Mouse (Mus musculus): ENCODE results near the gene Spag9. TPM values are rescaled to one million over a fixed set of nuclear protein-coding genes. Genes with fewer than 3 reads are reported as not detected.

Gene Spag9
- total RNA-seq, 4 experiments from 2014 or later: 142 to 167 (median 160) TPM

DNA sequence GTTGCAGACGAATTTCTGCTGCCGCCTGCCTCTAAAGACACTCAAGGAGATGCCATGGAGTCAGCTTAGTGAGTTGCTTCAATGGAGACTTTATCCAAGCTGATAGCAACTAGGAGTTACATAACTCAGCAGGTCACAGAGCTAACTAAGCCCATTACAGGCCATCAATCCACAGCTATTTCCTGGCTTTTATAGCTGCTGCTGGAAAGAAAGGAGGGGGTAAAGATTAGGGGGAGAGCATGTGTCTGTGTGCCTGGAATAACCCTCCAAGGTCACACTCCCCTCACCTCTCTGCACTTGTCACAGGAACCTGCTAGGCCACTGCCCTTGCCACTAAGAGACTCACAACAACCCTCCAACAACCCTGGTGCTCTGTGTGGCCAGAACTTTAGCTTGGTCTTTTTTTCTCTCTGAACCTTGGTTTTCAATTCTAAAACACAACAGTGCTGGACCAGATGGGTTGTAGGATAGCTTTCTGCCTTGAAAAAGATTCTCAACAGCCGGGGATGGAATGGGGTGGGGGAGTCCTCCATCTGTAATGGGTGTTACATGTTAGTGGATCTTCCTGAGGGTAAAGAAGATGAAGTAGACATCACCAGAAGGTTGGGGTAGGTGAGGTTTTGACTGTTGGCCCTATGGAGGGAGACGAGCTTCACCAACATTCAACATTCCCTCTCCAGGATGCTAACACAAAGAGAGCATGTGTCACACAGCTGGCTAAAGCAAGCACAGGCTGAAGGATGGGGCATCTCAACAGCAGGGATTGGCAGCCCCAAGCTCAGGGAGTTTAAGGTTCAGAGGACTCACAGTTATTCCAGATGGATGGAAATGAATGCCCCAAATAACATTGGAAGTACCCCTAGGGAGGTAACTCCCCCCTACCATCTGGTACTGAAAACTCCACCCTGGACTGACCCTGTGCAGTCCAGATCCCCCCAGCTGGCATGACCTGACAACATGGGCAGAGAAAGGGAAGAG is 134.5 kb downstream of the Spag9 start:
- DNase-seq (ENCODE audit: low spot score in 2 of 2): no peak

DNA sequence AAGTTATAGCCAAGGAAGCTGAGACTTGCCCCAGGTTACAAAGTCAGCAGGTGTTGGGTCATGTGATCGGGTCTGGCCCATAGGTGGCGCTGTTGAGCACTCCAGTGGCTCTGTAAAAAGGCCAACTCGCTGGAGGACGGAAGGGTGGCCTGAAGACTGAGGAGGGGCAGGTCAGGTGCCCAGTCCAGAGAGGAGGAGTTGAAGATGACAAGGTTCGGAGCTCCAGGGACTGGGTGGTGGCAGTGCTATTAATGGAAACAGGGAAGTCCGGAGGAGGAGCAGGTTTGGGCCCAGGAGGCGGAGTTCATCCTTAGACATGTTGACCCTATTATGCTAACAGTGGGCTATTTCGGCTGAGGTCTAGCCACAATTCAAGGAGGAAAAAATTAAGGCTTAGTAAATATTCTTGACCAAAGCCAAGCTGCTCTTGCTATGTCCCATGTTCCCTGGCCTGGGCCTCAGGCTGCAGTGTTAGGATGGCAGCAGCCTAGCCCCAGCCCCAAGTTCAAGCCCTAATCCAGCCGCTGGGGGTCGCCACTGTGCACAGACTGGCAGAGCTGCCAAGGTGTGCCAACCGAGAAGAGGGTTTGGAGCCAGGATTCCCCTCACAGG is 137.6 kb downstream of the Spag9 start:
- peak; percentile 91 to 93 for DNase-seq (ENCODE audit: low spot score in 2 of 2)

DNA sequence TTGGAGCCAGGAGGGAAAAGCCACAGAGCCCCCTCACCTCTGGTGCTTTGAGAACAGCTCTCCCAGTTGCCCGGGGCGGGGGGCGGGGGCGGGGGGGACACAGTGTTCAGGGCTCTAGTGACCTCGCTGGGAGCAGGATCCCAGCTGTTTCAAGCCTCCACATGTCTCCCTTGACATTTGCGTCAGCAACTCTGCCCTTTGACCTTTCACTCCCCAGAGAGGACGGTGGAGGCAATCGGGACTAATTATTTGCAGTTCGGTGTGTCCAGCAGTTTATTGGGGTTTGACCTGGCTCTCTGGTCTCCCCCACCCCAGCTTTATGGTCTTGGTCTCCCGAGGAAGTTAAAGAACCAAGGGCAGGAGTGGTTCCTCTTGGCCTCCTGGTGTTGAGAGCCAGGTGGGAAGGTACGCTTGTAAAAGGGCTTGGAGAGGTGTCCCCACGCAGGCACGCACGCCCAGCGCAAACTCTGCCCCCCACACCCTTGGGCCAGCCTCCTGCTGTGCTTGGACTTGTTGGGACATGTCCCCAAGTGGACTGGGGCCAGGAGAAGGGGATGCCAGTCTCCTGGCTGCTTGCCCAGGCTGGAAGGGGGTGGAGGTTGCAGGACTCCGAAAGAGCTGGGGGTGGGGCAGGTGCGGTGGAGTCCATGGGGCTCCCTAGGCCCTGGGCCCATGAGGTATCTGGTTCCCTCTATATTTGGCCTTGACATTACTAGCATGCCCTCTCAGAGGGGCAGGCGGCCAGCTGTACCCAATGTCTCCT is 138.4 kb downstream of the Spag9 start:
- DNase-seq (ENCODE audit: low spot score in 2 of 2): peak; percentile 96 to 97

DNA sequence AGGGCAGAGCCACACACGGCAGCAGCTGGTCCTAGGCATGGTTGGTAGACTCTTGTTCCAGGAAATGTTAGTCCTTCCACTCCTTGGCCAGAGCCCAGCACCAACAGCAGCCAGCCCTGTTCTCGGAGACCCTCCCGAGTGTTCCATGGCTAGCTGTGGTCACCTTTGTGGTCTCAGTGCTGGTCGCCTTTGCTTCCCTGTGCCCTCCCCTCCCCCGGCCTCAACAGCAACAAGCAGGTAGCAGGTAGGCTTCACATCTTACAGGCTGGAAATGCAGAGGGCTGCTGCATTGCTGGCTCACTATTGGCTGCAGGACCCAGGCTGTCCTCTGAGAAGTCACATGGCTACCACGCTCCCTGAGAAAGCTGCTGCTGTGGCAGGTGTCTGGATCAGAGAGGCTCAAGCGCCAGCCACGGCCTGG is 139.7 kb downstream of the Spag9 start:
- peak; percentile 56 to 74 for DNase-seq (ENCODE audit: low spot score in 2 of 2)

DNA sequence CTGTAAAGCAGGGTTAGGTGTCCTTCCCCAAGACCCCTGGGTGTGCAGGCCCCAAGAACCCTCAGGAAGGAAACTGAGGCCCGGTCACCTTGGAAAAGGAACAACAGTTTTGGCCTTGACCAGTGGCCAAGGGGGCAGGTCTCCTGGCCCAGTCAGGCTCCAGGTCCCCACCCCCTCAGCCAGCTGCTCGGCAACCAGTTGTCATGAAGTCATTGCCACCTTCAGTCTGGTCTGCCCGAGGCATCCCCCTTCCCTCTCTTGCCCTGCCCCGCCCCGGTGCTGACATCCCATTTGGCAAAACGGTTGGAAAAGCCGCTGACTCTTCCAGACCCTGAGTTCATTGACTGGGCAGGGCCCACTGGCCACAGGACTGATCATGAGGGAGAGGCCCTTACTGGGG is 140.8 kb downstream of the Spag9 start:
- DNase-seq (ENCODE audit: low spot score in 2 of 2): peak; percentile 83 to 89

DNA sequence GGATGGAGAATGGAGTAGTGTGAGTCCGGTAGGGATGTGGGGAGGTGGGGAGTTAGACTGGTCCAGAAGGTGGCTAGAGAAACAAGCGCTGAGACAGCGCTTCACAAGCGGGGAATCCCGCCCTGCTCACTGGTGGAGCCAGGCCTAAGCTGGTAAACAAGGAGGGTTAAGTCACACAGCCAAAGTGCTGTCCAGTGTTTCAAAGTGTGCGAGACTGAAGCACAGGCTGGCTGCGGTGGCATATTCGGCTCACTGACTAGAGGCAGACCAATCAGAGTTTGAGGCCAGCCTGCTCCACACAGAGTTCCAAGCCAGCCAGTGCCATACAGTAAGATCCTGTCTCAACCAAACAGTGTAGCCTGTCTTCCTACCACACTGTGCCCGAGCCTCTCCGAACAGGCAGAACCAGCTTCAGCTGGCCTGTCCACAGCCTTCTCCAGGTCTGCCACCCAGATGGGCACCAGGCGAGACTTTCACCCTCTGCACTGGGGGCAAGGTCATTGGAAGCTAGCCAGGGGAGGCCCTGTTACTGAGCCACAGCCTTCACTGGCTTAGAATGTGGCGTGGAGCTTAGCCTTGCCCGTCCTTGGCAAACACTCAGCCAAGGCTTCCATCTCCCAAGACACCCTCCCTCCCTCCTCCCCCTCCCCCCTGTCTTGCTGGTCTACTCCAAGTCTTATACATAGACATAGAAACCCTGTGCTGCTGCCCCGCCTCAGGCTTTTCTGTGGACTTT is 141.6 kb downstream of the Spag9 start:
- peak; percentile 74 to 82 for DNase-seq (ENCODE audit: low spot score in 2 of 2)

DNA sequence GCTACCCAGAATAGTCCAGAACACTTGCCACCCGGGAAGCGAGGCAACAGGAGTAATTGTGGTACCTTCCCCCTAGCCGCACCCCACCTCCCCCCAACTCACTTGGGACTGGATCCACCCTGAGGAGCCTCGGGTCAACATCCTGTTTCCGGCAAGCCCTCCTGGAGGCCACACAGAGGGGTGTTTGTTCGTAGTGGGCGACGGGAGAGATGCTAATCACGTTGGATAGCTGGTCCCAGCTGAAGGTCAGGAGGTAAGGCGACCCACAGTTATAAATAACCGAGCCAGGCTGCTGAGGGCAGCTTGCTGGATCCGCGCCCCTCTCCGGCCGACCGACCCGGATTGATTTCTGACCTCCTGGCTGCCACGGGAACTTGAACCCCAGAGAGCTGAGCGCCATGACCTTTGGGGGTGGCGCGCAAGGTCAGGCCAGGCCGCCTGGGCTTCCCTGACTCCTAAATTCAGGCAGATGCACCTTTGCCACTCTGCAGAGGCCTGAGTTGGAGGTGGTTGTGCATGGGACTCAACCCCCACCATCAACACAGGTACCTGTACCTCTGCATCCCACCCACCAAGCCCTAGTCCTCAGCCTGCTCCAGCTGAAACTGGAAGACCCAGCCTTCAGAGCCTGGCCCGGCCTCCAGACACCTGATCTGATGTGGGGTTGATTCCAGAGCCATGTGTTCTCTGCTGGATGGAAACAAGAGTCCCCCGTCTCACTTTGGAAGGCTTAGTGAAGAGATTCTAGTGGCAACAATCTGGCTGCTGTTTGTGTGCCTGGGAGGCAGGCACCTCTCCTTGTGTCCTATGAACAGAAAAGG is 142.7 kb downstream of the Spag9 start:
- peak; percentile 86 to 92 for DNase-seq (ENCODE audit: low spot score in 2 of 2)

DNA sequence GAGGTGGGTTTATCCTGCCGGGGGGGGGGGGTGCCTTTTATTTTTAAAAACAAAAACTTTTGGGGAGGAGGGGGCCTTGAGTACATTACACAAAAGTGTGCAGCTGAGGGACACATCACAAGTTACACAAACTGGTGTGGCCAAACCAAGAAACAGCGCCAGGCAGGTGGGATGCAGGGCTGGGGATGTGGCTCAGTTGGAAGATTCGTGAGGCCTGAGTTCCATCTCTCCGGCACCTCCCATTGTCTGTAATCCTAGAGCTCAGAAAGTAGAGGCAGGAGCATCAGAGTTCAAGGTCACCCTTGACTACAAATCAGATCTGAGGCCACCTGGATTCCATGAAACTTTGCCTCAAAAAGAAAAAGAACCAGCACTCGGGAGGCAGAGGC is 143.3 kb downstream of the Spag9 start:
- no peak for DNase-seq (ENCODE audit: low spot score in 2 of 2)

DNA sequence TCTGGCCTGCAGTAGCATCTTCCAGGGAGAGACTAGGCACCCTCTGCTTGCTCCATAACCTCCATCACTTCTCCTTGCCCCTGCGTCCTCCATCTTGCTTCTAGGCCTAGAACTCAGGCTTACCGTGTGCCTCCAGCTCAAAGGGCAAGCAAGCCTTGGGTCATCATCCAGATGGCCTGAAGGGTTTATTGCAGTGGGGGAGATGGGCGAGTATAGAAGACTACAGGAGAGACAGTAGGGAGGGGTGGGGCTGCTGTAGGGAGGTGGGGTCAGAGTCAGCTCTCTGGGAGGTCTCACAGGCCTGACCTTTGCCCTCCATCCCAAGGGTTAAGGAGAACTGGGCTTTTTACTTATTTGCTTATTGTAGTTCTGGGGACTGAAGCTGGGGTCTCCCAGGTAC is 144.6 kb downstream of the Spag9 start:
- DNase-seq (ENCODE audit: low spot score in 2 of 2): no peak

DNA sequence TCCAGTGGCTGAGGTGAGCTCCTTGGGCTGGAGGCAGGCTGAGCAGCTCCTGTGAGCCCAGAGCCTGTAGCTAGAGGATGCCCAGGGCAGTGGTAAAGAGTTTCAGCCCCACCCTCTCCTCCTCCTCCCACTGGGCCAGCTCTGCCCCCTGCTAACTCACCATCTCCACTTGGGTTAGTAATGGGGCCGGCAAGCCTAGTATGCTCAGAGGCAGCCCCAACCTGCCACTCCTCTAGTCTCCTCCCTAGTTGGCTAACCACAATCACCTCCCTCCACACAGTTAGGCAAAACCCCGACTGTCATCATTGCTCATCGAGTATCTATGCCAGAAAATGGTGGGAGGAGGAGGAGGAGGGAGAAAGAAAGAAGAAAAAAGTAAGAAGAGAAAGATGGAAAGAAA is 145.7 kb downstream of the Spag9 start:
- DNase-seq (ENCODE audit: low spot score in 2 of 2): no peak

DNA sequence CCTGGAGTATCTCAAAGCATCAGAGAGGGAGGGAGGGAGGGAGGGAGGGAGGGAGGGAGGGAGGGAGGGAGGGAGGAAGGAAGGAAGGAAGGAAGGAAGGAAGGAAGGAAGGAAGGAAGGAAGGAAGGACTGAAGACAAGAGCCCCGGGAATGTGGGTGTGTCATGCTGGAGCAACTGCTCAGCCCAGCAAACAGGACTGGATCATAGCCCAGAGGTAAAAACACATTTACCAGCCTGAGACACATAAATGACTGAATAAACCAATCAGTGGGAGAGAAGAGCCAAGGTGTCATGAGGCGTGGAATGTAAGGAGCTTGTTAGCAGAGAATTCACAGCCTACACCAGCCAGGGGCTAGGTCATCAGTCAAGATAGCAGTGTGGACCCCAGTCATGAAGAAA is 147.4 kb downstream of the Spag9 start:
- DNase-seq (ENCODE audit: low spot score in 2 of 2): no peak

DNA sequence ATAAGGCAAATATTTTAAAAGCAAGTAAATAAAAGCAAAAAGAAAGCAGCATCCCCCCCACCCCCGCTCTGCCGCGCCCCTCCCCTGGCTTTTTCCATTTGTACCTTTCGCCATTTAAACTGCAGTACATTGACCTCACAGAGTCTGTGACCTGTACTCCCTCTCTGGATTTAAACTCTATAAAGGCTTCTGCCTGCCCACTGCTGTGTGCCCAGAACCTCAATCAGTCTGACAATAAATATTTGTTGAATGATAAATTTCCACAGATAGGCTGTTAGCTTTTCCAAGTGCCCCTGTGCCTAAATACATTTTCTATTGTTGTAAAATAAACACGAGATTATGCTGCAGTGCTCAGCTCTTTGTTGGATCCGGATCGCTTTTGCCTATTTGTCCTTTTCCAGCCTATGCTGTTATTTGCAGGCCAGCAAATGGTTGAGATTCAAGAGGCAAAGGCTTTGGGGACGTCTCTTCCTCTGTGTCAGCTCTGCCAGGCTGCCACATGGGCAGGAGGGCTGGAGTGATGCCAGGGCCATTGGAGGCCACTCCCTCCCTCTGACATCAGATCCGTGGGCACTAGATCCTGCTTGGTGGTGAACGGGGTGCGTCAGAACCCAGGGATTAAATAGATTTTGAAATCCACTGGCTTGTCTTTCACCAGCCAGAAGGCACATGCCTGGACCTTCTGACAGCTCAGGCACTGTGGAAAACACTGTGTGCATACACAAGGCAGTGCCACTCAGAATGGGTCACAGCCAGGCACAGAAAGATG is 149.1 kb downstream of the Spag9 start:
- peak; percentile 94 to 95 for DNase-seq (ENCODE audit: low spot score in 2 of 2)

DNA sequence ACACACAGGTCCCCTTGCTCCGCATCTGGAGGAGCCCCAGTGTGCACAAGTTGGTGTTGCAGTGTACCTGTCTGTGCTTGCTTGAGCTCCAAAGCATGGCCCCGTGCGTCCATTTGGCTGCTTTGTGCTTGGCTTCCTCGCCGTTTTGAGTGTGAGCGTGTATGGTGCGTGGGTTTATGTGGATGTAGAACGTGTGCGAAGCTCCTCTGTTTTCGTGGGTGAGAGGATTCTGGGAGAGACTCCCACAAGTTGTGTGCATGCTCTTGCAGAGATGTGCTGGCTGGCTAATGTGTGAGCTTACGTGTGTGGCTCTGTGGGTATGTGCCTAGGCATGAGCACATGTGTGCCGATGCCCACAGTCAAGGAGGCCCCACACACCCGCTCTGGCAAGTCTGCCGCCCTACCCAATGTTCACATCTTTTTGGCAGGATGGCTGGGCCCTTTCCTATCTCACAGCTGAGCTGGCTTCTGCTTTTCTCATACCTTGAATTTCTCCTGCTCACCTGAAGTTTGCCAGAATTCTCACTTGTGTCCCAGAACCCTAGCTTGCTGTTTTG is 150.2 kb downstream of the Spag9 start:
- no peak for DNase-seq (ENCODE audit: low spot score in 2 of 2)

DNA sequence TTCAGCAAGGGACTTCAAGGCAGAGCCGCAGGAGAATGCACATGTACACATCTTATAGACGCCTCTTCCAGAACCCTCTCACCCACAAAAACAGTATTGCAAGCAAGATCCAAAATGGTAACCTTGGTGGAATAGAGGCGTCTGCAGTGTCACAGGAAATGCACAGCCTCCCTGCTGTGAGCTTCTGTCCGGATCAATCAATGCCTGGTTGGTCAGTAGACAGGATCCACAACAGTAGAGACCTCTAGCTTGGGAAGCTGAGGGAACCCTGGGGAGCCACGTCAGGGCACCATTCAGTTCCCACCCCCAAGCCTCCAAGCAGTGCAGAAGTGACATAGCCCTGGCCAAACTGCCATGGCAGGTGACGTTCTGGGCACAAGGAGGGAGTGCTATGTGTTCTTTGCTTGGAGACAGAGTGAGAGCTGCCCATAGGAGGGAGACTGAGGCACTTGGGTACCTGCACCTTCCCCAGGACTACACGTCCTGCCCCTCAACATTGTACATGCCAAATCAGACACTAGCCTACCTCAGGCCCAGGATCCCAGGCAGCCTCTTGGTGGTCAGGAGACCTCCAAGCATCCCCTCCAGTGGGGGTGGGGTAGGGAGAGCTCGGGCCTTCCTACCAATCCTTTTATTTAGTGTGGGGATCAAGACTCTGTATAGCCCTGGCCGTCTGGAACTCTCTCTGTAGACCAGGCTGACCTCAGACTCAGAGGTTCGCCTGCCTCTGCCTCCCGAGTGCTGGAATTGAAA is 151.0 kb downstream of the Spag9 start:
- DNase-seq (ENCODE audit: low spot score in 2 of 2): no peak

DNA sequence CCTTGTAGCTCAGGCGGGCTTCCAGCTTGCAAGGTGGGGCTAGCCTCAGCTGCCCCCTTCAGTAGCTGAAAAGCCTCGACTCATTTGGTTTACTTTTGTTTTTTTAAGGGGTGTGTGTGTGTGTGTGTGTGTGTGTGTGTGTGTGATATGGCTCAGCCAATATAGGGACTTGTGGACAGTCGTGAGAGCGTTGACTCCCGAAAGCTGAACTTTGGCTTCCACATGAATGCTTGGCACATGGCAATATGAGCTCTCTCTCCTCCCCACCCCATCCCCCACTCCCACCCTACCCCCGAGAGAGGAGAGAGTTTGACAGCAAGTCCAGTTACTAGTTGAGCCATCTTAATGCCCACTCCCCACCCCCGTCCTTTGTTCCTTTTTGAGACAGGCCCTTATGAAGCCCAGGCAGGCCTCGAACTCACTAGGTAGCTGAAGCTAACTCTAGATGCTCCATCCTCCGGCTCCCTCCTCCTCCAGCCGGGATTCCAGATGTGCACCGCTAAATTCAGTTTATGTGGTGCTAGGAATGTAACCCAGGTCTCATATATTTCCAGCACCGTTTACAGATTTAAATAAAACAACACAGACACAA is 152.3 kb downstream of the Spag9 start:
- DNase-seq (ENCODE audit: low spot score in 2 of 2): no peak

DNA sequence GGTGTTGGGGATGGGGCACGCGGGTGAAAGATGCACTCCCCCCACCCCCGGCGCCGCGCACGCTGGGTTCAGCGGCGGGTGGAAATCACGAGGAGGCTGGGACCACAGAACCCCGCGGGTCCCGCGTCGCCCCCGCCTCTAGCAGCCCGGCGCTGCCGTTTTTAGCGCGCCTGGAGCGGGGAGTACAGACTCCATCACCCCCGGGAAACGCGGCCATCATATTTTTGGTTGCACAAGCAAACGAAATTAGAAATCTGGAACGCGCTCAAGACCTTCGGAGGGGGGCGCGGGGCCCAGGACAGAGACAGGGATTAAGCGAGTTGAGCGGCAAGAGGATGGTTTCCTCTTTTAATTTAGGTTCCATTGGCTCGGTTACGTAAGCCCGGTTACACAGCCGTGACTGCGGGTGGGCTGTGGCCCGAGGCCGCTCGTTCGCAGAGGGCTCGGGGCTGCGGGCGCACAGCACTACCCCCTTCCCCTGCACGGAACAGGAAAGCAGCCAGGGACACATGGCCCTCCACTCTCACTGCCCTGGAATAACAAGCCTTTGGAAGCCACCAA is 153.1 kb downstream of the Spag9 start:
- DNase-seq (ENCODE audit: low spot score in 2 of 2): peak; percentile 50 to 53

DNA sequence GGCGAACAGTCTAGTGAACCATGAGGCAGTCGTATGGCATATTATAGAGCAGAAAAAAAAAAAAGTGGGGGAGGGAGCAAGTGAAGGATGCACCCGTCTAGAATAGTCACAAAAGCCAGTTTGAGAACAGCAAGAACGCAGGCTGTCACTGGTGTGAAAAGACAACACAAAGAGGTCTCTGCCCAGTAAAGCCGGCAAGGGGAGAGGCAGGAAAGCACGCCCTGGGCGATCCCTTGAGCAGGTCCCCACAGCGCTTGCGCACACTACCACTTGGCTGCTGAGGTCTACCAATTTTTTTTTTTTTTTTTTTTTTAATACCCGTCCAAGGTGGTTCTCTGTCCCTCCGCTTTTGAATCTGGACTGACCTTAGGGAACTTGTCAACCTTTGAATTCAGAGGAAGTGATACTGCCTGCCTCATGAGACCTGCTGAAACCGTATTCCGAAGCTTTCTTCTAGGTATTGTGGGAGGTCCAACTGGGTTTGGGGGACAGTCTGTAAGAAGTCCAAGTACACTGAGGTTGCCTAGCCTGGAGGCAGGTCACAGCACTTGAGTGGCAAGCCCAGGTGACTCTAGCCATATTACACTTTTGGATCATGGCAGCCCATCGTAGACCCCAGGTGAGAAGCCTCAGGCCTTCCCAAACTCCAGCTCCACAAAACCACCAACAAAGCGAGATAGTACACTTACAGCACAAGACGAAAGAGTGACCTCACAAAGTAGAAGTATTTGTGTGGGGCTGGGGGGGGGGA is 153.8 kb downstream of the Spag9 start:
- no peak for DNase-seq (ENCODE audit: low spot score in 2 of 2)

Measured in gastrocnemius, adult 8-10 months (tissue).